Mouse (Mus musculus): ENCODE measurements around the gene Mthfd1l.
"Not testable (repeated sequence)": the region's sequence is repeated elsewhere in the genome, so short reads cannot be mapped to it uniquely, and the experiment has no call there.

Mthfd1l gene

GRCm38 (mm10) chr10:4050236-4050635 lies 77.3 kb downstream of the Mthfd1l start:
- no peak for DNase-seq

GRCm38 (mm10) chr10:4052711-4053110 lies 79.8 kb downstream of the Mthfd1l start:
- no peak for DNase-seq

GRCm38 (mm10) chr10:4053278-4054061 lies 80.6 kb downstream of the Mthfd1l start:
- DNase-seq = peak; percentile 45

GRCm38 (mm10) chr10:4054589-4054988 lies 81.7 kb downstream of the Mthfd1l start:
- no peak for DNase-seq

- no peak for DNase-seq
Measured at GRCm38 (mm10) chr10:4057397-4057796, 84.5 kb downstream of the Mthfd1l start.

GRCm38 (mm10) chr10:4057832-4058231 lies 84.9 kb downstream of the Mthfd1l start:
- no peak for DNase-seq

GRCm38 (mm10) chr10:4061071-4061987 lies 88.4 kb downstream of the Mthfd1l start:
- DNase-seq = no peak

GRCm38 (mm10) chr10:4063537-4063936 lies 90.6 kb downstream of the Mthfd1l start:
- DNase-seq = no peak

- peak; percentile 49 for DNase-seq
Measured at GRCm38 (mm10) chr10:4065295-4066084, 92.6 kb downstream of the Mthfd1l start.

GRCm38 (mm10) chr10:4069258-4069826 lies 96.4 kb downstream of the Mthfd1l start:
- peak; percentile 22 for DNase-seq

- no peak for DNase-seq
Measured at GRCm38 (mm10) chr10:4070061-4070460, 97.1 kb downstream of the Mthfd1l start.

- DNase-seq = no peak
Measured at GRCm38 (mm10) chr10:4071069-4071844, 98.3 kb downstream of the Mthfd1l start.

- no peak for DNase-seq
Measured at GRCm38 (mm10) chr10:4071845-4072345, 99.0 kb downstream of the Mthfd1l start.

GRCm38 (mm10) chr10:4072491-4072890 lies 99.6 kb downstream of the Mthfd1l start:
- not testable (repeated sequence) for DNase-seq

GRCm38 (mm10) chr10:4078220-4078840 lies 105.4 kb downstream of the Mthfd1l start:
- DNase-seq = no peak

- DNase-seq = peak; percentile 44
Measured at GRCm38 (mm10) chr10:4078979-4079630, 106.2 kb downstream of the Mthfd1l start.

- peak; percentile 90 for DNase-seq
Measured at GRCm38 (mm10) chr10:4079643-4080244, 106.8 kb downstream of the Mthfd1l start.

GRCm38 (mm10) chr10:4083609-4084008 lies 110.7 kb downstream of the Mthfd1l start:
- no peak for DNase-seq

GRCm38 (mm10) chr10:4084907-4085306 lies 112.0 kb downstream of the Mthfd1l start:
- DNase-seq = no peak

All from lung, postnatal 10 days (tissue).